Mouse (Mus musculus) bone marrow, adult 2 months (tissue): ENCODE results near the gene Il17d. TPM values are rescaled to one million over a fixed set of nuclear protein-coding genes. Genes with fewer than 3 reads are reported as not detected.
A peak's percentile ranks its signal among the peaks of the same experiment; 100 is the strongest.

Experiments
- H3K27ac ChIP-seq: fragments of 200-500 bp; 2 replicates; pipeline ENCODE4 v1.5.1; 2012; ENCODE audit warnings: low read depth, mild to moderate bottlenecking, control low read depth, inconsistent platforms, low read length; ENCODE audit not compliant: control insufficient read depth, poor library complexity, insufficient read depth
- H3K4me1 ChIP-seq: fragments of 200-500 bp; 2 replicates; pipeline ENCODE4 v1.6.1; 2011; ENCODE audit warnings: low read length; ENCODE audit not compliant: control insufficient read depth, insufficient read depth
- H3K4me3 ChIP-seq: fragments of 200-500 bp; replicated peaks from 2 replicates; pipeline ENCODE3; 2011; ENCODE audit warnings: mild to moderate bottlenecking, low read depth, low read length, control low read depth; ENCODE audit not compliant: control insufficient read depth
- CTCF ChIP-seq: fragments of 200-500 bp; IDR thresholded peaks from 2 replicates; pipeline ENCODE4 v1.5.1; 2011; ENCODE audit warnings: low read length, control low read depth; ENCODE audit not compliant: control insufficient read depth, insufficient read depth
- POLR2A ChIP-seq: fragments of 200-500 bp; IDR thresholded peaks from 2 replicates; pipeline ENCODE4 v1.6.1; 2011; ENCODE audit warnings: low read depth, mild to moderate bottlenecking, control low read depth, low read length, borderline replicate concordance; ENCODE audit not compliant: control insufficient read depth
- WGBS: fragments of 180-500 bp; shearing (Covaris S2); methylation state at CpG from one replicate; pipeline ENCODE4 v1.1.7; 2018; 5-methylcytosine and 5-hydroxymethylcytosine counted together
- polyA plus RNA-seq: library from polyadenylated mRNA; stranded (reverse); fragments of >200 nt; gene quantifications from 2 replicates; pipeline ENCODE4 v1.2.4, GENCODE M21; 2011; ENCODE audit warnings: low replicate concordance; ENCODE audit not compliant: missing spikeins, insufficient read depth, insufficient read length

Gene Il17d
- polyA plus RNA-seq, 1 experiment, result 2.4 TPM

- 87% methylated on average over 7 of the region's 7 CpGs for WGBS
- no peak for TF ChIP-seq POLR2A
- no peak for TF ChIP-seq CTCF
- no peak overlapping the region for H3K27ac ChIP-seq
- H3K4me3 ChIP-seq, result no peak overlapping the region
- H3K4me1 ChIP-seq, result no peaks in the 10 kb centered on the region
Observed at GRCm38 (mm10) chr14:57517001-57517400, 7.6 kb upstream of the Il17d start.

GRCm38 (mm10) chr14:57523762-57524161, 815 bp upstream of the Il17d start:
- TF ChIP-seq POLR2A, result no peak
- TF ChIP-seq CTCF, result no peak
- Histone ChIP-seq H3K27ac (no peak overlapping the region), H3K4me3 (no peak overlapping the region), H3K4me1 (no peaks in the 10 kb centered on the region; the same call in 1 of the 2 replicates)
- 77% methylated on average over 9 of the region's 9 CpGs for WGBS

- Histone ChIP-seq H3K4me3 (peak overlapping the region; percentile 49), H3K27ac (no peak overlapping the region), H3K4me1 (no peaks in the 10 kb centered on the region; the same call in none of the 2 replicates)
- no peak for TF ChIP-seq CTCF
- TF ChIP-seq POLR2A, result no peak
- WGBS, result 2% methylated on average over 53 of the region's 60 CpGs
Observed at GRCm38 (mm10) chr14:57525388-57526049, 942 bp downstream of the Il17d start.

GRCm38 (mm10) chr14:57526050-57526623, 1.6 kb downstream of the Il17d start:
- 46% methylated on average over 10 of the region's 10 CpGs for WGBS
- Histone ChIP-seq H3K27ac (no peak overlapping the region), H3K4me1 (no peaks in the 10 kb centered on the region; the same call in none of the 2 replicates), H3K4me3 (peak overlapping the region; percentile 42)
- no peak for TF ChIP-seq CTCF
- TF ChIP-seq POLR2A, result no peak

- TF ChIP-seq CTCF (no peak), POLR2A (no peak)
- Histone ChIP-seq H3K4me1 (no peaks in the 10 kb centered on the region; the same call in none of the 2 replicates), H3K4me3 (no peak overlapping the region), H3K27ac (no peak overlapping the region)
- WGBS, result 15% methylated on average over 7 of the region's 7 CpGs
Observed at GRCm38 (mm10) chr14:57527122-57527521, 2.5 kb downstream of the Il17d start.

- no peak overlapping the region for H3K4me3 ChIP-seq
- no peak overlapping the region for H3K27ac ChIP-seq
- no peaks in the 10 kb centered on the region; the same call in none of the 2 replicates for H3K4me1 ChIP-seq
- 51% methylated on average over 2 of the region's 2 CpGs for WGBS
- TF ChIP-seq POLR2A (no peak), CTCF (no peak)
Observed at GRCm38 (mm10) chr14:57527598-57527997, 3.0 kb downstream of the Il17d start.

GRCm38 (mm10) chr14:57529086-57529785, 4.7 kb downstream of the Il17d start:
- TF ChIP-seq POLR2A (no peak), CTCF (no peak)
- 20% methylated on average over 10 of the region's 10 CpGs for WGBS
- no peaks in the 10 kb centered on the region; the same call in none of the 2 replicates for H3K4me1 ChIP-seq
- no peak overlapping the region for H3K27ac ChIP-seq
- no peak overlapping the region for H3K4me3 ChIP-seq

- Histone ChIP-seq H3K4me3 (no peak overlapping the region), H3K4me1 (no peaks in the 10 kb centered on the region; the same call in none of the 2 replicates), H3K27ac (no peak overlapping the region)
- TF ChIP-seq CTCF (no peak), POLR2A (no peak)
- 34% methylated on average over 5 of the region's 5 CpGs for WGBS
Observed at GRCm38 (mm10) chr14:57529786-57530515, 5.4 kb downstream of the Il17d start.
